Mouse (Mus musculus) cerebellum, adult 11-12 months (tissue): ENCODE data around the gene Wdfy2.
"Not testable (repeated sequence)": the region's sequence is repeated elsewhere in the genome, so short reads cannot be mapped to it uniquely, and the experiment has no call there.

Experiments used
- DNase-seq: peaks from one replicate; pipeline ENCODE4 v3.0.0; 2022

Gene Wdfy2

DNA sequence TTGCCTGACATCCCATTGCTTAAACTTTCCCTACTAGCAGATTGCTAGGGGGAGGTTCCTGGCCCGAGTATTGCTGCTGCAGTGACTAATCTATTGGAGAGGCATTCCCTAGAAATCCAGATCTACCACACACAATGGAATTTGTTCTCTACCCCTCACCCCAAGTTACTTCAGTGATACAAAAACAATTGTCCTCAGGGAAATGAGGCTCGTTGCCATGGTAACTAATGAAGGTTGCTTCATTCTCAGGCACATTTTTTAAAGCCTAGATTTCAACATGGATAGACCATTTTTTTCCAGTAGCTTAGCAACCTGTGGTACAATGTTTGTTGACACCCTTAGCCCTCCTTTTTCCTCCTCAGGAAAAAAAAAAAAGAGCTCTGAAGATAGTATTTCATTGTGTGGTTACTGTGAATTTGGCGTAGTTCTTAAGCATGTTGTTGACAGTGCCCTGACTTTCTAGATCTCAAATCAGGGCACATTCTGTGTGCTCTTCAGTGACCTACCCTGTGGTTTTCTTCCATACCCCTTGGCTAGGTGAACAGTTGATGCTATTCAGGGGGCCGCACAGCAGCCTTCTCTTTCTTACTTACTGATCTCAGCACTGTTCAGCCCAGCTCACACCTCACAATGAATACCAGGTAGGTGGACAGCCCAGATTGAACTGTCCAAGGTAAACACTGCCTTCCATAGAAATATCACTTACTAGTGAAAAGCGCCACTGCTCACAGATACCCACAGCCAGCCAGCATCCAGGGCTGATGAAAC lies 42.8 kb downstream of the Wdfy2 start:
- no peak for DNase-seq

DNA sequence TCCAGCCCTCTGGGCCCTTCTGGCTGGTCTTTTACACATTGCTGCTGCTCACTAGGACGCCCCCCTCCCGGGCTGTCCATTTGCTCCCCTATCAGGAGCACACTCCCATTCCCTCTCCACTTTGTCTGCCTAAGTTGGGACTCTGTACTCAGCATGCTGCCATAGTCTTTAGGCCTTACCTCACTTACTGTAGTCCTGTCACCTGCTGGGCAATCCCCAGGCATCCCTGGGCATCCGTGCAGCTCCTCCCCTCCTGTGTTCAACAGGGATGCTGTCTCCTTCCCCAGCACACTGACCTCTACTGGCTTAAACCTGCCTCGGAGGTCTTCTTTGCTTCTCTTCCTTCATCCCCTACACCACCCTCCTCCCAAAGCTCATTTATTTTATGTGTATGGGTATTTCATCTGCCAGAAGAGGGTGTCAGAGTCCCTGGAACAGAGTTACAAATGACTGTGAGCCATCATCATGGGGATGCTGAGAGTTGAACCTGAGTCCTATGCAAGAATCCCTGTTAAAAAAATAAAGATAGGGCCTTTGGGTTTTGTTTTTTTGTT lies 44.7 kb downstream of the Wdfy2 start:
- DNase-seq: no peak

GRCm38 (mm10) chr14:62883551-62883950 lies 46.1 kb downstream of the Wdfy2 start:
- DNase-seq: no peak

DNA sequence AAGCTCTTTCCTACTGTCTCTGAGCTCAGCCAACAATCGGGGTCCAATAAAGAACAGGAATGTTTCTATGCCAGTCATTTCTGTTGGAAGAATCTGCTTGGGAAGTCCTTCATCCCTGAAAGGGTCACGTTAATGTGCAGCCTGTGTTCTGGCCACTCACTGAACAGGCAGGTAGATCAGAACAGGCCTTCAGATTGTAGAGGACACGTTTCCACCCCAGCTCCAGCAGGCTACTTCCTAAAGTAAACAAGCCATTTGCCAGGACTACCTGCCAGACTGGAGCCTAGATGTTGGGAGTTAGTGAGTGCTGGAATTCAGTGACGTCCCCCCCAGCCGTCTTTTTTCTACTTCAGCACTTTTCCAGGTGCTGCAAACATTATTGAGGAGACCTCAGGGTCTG lies 46.7 kb downstream of the Wdfy2 start:
- DNase-seq: no peak

GRCm38 (mm10) chr14:62884639-62885038 lies 47.2 kb downstream of the Wdfy2 start:
- no peak for DNase-seq

GRCm38 (mm10) chr14:62885146-62885545 lies 47.7 kb downstream of the Wdfy2 start:
- no peak for DNase-seq

GRCm38 (mm10) chr14:62891401-62891800 lies 53.9 kb downstream of the Wdfy2 start:
- no peak for DNase-seq

DNA sequence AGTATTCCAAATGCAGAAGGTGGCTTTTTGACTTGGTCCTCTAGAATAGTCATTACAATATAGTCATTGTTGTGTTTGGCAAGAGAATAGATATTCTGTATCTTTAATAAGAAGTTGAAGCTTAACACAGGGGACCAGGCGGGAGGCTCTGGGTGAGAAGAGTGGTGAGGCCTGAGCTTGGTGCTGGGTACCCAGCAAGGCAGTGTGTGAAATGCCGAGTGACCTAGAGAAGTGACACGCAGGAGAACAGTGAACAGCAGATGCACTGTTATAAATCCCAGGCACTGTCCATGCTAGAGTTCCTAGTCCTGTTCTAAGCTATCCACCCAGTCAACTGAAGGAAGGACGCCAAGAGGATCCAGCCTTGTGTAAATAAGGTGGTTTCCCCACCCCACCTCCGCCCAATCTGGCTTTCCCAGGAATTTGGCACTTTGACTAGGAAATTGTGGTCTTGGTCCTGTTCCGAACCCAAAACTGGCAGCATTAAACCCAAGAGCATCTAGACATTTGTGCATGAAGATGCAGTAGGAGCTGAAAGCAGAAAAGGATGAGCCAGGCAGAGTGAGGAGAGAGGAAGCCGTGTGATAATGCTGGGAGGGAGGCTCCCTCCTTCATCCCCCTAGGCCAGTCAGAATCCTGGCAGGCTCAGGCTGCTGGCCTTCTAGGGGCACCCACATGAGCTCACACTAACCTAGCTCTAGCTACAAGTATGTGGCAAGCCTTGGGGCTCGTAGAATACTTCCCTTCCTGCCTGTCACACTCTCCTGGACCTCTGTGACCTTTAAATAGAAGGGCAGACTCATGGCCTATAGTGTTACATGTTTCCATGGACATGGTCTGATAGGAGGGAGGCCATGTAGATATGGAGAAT lies 55.5 kb downstream of the Wdfy2 start:
- peak; percentile 92 for DNase-seq

- DNase-seq: not testable (repeated sequence)
Observed at GRCm38 (mm10) chr14:62893642-62894180, 56.2 kb downstream of the Wdfy2 start.

DNA sequence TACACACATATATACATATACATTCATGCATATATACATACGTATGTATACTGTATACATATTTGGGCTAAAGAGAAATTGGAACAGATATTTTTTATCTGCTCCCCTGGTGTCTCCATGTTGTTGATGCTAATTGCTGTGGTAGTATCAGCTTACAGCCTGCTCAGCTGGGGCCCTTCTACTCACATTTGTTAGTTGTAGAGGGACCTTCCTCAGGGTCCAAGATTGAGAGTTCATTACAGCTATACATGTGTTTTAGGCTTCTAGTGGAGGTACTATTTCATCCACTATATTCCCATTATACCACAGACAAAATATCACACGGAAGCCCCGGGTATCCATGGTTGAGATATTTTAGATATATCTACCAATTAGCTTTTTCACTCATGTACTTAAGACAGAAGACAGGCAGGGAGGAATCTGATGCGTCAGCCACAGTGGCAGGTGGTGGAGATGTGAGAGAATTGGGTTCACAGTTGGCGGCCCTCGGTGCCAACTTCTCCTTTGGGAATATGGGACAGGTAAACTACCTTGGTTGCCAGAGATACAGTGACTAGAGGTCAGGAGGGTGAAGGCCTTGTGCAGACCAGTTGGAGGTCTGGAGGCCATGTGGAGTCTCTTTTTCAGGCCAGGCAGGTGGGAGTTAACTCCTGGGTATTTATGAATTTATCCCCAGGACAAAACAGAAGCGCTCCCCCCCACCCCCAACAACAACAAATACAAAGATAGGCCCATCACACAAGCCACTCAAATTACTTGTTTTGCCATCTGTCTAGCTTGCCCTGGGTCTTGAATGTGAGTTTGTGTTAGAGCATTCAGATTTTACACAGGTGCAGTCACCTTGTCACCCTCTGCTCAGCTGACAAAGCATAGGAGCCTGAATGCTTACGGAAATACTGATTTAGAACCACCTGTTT lies 57.7 kb downstream of the Wdfy2 start:
- peak; percentile 82 for DNase-seq

DNA sequence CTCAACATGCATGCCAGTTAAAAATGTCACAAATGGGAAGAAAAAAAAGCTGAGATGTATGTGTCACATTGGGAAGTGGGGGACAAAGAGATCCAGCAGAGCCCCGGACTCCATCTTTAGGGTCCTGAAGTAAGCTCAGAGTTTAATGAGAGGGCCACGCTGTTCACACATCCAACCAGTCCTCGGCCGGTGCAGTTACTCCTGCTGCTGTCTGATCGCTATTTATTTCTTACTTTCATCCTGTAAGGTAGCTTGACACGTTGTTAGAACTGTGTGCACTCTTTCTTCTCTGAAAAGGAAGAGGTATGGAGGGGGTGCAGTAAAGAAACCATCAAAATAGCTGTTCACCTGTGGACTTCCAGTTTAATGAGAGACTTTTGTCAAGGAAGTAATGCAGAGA lies 60.6 kb downstream of the Wdfy2 start:
- DNase-seq: no peak

- no peak for DNase-seq
Observed at GRCm38 (mm10) chr14:62907888-62908287, 70.4 kb downstream of the Wdfy2 start.

- no peak for DNase-seq
Observed at GRCm38 (mm10) chr14:62908550-62908949, 71.1 kb downstream of the Wdfy2 start.

DNA sequence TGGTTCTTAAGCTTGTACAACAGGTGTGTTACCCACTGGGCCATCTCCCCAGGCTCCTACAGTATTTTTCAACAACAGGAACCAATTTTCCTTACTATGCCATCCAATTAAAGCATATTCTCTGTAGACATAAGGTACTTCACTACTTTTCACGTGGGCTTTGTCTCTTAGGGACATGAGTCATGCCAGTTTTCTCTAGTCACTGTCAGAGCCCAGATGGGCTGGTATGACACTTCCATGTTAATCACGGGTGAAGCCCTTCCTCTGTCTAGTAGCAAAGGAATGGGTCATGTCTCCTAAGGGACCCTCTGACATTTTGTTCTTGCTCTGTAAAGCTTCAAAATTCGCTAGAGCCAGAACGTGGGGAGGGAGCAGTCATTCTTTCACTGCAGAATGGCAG lies 73.4 kb downstream of the Wdfy2 start:
- DNase-seq: no peak

DNA sequence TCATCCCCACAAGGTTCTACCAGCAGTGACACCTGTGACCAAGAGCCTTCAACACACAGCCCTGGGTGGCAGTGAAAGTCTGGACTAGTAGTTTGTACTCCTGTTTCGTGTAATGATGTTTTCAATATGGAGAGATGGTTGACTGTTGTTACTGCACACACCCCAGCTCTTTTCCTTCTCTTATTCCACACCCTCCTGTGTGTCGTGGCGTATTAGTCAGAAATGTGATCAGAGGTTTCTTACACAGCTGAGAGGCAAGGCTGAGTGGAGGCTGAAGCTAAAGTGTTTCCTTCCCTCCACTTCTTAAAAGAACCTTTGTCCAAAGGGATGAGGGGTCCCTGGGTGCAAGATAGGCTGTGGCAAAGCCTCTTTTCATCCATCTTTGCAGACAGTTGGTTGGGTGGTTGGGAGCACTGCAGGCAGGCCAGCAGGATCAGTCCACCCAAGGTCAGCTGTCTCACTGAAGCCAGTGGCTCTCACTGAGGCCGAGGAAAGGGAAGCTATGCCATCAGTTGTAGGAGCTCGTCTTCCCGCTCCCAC lies 77.7 kb downstream of the Wdfy2 start:
- no peak for DNase-seq

DNA sequence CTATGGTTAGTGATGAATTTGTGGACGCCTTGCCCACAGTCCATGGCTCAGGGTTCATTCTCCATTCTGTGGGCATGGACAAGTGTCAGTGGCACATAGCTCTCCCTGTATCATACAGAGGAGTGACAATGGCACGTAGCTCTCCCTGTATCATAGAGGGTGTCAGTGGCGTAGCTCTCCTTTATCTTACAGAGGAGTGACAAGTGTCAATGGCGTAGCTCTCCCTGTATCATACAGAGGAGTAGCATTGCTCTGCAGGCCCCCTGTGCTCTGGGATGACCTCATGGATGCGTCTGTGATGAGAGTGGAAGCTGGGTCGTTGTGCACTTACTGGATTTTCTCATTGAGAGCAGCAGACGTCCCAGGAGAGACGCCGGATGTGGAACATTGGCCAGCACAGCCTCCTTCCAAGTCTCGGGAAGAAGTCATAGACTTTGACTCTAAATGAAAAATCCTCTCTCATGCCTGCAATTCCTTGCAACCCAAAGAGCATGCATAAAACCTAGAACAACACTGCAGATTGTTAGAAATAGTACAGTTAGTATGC lies 79.1 kb downstream of the Wdfy2 start:
- DNase-seq: no peak

DNA sequence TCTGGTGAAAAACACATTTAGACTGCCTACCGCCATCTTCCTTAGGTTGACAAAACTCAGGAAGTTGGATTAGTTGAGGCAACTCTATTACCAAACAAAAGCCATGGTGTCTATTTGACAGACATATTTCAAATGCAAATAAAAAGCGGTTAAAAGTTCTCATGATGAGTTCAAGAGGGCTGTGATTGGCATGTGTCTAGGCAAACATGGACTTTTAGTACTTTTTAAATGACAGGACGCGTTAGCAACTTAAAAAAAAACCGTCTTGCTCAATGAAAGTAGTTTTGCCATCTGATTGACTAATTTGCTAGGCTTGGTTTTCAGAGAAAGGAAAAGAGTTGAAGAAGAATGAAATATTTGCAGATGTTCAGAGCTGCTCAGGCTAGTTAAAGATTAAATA lies 83.9 kb downstream of the Wdfy2 start:
- DNase-seq: no peak

GRCm38 (mm10) chr14:62922637-62923036 lies 85.2 kb downstream of the Wdfy2 start:
- no peak for DNase-seq

DNA sequence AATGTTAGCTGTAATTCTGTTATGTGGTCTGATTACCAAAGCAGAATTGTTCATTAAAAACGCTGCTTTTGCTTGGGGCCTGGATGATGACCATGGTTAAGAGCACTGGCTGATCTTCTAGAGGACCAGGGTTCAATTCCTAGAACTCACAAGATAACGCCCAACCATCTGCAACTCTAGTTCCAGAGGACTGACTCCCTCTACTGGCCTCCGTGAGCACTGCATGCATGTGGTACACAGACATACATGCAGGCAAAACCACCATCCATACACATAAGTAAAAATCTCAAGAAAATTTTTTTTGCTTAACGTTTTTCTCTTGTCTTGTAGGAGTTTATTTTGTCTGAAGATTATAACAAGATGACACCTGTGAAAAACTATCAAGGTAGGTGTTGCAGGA lies 87.3 kb downstream of the Wdfy2 start:
- DNase-seq: no peak

GRCm38 (mm10) chr14:62928101-62928541 lies 90.6 kb downstream of the Wdfy2 start:
- no peak for DNase-seq

DNA sequence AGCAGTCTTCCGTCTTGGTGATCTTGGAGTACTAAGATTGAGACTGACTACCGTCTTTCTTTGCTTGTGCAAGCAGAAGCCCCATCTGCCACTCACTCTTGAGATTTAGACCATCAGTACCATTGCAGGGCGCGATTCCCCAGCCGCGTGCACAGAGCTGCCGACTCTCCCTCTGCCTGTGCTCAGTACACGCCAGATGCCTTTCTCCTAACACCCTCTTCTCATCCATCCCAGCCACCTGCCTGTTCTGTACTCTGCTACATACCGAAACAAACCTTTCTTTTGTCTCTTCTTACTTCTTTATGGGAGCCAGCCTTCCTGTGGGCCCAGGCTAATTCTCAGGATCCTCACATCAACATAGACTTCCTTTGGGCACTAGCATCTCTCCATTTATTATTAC lies 97.9 kb downstream of the Wdfy2 start:
- DNase-seq: no peak
